Mouse (Mus musculus): ENCODE data around the gene 1700008O03Rik.

The 1700008O03Rik gene

GRCm38 (mm10) chr7:44350957-44351711, 34.5 kb downstream of the 1700008O03Rik start:
- no peak for DNase-seq (ENCODE audit: extremely low read depth, insufficient read length, low spot score)

- no peak for DNase-seq (ENCODE audit: extremely low read depth, insufficient read length, low spot score)
Measured at GRCm38 (mm10) chr7:44349043-44349442, 36.6 kb downstream of the 1700008O03Rik start.

DNA sequence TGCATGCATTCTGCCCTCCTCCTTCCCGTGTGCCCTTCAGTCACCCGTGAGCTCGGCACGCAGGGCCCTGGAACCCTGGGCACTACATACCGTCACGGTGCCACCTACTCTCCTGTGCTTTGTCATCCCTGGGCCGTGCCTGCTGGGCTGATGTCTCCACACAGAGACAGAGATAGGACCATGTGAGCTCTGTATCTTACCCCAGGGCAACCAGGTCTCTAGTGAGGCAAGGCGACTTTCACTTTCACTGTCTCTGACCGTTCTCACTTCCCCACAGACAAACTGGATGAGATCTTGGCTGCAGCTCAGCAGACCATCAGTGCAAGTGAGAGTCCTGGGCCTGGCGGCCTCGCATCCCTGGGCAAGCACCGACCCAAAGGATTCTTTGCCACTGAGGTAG, 41.0 kb downstream of the 1700008O03Rik start:
- peak; percentile 51 for DNase-seq (ENCODE audit: extremely low read depth, insufficient read length, low spot score)

DNA sequence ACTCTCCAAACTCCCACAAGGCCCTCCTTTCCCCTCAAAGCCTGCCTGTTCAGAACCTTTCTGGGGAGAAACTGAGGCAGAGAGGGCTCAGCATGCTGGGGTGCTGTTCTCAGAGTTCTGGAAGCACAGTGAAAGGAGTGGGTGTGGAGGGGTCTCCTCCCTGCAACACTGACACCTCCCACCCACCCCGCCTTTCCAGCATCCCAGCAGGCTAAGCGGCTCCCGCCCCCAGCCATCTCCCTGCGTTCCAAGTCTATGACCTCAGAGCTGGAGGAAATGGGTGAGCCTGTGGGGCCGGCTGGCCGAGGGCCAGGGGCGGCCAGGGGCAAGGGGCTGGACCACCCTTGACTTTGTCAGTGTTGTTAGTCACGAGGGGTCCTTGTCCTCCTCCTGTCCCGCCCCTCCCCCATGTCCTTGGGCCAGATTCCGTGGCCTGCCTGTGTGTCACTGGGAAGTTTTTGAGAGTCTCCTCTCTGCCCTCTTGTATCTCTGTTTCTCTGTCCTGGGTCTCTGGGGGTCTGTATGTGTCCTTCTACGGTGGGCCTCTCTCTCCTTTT, 42.1 kb downstream of the 1700008O03Rik start:
- no peak for DNase-seq (ENCODE audit: extremely low read depth, insufficient read length, low spot score)

DNA sequence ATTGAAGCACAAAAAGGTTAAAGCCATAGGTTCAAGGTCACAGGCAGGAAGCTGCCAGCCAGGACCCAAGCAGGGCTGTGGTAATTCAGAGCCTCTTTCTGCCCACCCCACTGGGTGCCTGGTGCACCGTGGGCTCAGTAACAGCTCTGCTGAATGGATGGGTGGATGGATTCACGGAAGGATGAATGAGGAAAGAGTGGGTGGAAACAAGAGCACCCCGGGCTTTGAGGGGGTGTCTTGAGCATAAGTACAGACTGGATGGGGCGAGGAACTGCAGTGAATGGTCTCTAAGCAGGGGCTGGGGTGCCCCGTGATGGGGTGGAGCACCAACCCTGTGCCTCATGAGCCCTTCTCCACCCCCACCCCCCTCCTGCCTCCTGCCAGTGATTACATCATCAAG, 43.9 kb downstream of the 1700008O03Rik start:
- no peak for DNase-seq (ENCODE audit: extremely low read depth, insufficient read length, low spot score)

DNA sequence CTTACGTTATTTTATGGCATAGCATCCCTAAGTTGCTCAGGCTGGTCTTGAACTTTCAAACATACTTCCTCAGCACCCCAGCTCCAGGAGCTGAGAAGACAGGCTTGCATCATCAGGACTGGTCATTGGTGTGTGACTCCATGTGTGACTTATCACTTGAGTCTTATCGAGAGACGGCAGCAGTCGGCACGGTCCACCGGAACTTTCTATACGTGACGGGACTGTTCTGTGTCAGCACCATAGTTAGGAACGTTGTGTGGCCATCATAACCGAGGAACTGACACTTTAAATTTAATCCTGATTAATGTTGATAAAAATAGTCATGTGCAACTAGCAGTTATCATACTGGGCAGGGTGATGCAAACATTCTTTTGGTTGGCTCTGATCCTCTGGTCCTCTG, 44.5 kb downstream of the 1700008O03Rik start:
- no peak for DNase-seq (ENCODE audit: extremely low read depth, insufficient read length, low spot score)

DNA sequence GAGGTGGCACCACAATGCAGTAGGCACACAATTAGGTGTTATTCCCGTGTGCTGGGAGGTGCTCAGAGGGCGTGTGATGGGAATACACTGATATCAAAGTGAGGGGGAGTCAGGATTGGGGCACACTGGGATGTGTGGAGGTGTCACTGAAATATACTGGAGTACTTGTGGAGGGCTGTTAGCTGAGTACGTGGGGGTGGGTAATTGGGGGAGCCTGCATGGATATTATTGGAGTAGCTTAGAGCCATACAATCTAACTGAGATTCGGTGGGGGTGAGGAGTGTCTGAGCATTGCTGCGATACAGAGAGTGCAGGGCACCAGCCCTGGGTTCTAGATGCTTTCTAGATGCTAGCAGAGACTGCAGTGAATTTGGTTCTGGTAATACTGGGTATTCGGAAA, 45.4 kb downstream of the 1700008O03Rik start:
- no peak for DNase-seq (ENCODE audit: extremely low read depth, insufficient read length, low spot score)

GRCm38 (mm10) chr7:44337121-44337849, 48.3 kb downstream of the 1700008O03Rik start:
- no peak for DNase-seq (ENCODE audit: extremely low read depth, insufficient read length, low spot score)

DNA sequence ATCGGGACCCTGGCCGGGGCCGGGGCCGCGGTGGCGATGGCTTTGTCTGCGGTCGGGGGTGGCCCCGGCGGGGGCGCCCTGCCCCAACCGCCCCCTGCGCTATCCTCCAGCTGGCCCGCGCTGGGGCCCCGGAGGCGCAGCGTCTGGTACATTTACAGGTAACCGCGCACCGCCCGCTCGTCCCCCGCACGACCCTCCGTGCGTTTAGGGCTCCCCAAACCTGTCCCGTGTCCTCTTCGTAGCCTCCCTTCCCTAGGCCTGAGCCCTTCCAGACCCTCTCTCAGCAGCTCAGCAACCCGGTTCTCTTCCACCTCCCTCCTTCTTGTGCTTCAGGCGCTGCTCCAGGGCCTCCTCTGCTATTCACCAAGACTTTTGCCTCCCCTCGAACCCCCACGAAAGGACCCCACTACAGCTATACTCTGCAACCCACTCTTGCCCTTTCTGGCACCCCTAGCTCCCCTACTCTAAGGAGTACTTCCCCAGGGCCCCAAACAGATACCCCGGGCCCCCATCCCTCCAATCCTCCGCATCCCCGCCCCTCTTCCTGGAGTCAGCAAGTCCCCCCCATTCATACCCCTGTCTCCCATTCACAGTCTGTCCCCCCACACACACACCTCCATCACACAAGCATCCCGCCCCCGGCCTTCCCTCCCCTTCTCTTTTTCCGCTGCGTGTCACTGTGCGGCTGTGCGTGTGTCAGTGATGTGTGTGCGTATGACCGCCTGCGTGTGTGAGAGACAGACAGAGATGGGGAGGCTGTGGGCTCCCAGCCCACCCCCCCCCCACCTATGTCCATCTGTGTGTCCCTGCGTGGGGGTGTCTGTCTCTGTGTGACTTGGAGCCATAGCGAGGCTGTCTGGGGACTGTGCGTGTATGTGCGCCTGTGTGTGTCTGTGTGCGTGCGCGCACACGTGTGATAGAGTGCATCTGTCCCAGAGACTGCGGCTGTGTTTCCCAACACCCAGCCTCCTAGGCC, 49.3 kb downstream of the 1700008O03Rik start:
- no peak for DNase-seq (ENCODE audit: extremely low read depth, insufficient read length, low spot score)

DNA sequence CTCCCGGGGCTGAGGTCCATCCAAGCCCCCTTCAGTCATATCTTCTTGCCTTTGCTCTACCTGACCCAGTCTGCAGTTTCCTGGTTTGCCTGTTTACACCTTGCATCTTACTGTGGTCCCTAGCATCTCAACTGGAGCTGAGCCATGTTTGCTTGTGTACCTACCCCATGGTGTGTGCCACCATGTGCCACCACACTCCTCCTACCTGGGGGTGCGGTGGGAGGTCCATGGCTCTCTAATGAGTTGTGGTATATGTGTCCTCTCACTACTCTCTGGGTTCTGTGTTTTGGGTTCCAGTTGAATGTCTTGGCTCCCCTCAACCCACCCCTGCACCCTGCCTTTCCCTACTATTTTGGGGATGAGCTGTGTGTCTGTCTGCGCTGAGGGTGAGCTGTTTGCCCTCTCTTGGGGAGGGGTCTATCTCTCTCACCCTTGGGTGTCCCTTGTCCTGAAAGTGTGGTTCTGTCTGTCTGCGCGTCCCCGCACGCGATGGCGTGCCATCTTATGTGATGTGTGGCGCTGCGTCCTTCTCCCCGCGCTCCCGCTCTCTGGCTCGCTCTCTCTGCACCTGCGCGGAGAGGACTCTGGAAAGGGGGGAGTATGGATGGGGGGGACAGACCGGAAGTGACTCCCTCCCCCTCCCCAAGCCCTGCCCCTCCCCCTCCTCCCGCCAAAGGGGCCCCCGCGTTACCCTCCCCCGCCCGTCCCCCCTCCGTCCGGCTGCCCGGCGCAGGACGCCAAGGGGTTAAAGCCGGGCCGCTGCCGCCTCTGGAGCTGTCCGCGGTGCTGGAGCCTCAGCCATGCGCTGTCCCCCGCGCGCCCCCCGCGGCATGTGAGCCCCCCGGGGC, 50.4 kb downstream of the 1700008O03Rik start:
- DNase-seq (ENCODE audit: extremely low read depth, insufficient read length, low spot score): no peak

DNA sequence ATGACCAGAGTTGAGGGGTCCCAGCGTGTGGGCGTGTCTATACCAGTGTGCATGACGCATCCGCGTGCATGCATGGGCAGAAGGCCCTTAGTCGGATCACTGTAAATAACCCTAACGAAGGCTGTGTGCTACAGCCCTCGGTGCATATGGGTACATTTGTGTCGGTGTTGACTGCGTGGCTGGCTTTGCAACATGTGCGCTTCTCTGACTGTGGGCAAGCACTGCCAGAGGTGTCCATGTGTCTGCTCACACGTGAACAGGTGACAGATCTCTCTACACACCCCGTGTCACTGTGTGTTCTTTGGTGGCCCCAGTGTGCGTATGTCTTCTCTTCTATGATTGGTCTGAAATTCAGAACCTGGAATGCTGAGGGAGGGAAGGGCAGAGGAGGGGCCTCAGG, 51.5 kb downstream of the 1700008O03Rik start:
- DNase-seq (ENCODE audit: extremely low read depth, insufficient read length, low spot score): no peak

DNA sequence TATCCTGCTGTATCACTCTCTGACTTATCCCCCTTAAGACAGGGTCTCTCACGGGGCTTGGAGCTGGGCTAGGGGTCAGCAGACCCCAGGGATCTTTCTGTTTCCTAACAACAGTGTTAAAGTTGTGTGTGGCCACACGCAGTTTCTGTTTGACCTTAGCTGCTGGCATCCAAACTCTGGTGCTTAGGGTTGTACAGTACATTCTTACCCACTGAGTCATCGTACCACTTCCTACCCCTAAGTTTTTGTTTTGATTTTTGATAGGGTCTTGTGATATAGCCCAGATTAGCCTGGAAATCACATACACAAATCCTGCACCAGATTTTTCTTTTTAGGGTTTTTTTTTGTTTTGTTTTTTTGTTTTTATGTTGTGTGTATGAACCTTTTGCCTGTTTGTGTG, 53.3 kb downstream of the 1700008O03Rik start:
- DNase-seq (ENCODE audit: extremely low read depth, insufficient read length, low spot score): peak; percentile 43

DNA sequence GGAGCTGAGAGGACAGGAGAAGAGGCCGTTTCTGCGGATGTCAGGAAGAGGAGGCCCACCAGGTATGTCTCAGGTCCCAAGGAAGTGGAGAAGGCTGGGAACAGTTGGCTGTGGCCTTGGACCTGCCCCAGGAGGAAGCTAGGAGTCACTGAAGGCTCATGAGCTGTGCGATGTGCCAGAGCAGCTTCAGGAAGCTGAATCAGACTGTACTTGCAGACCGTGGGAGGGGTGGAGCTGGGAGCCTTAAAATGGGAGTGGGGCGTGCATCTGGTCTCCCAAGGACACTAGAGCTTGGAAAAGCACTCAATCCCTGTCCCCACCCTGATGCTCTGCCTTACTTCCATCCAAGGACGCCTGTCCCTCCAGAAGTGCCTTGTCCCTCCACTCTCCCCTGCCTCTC, 59.0 kb downstream of the 1700008O03Rik start:
- DNase-seq (ENCODE audit: extremely low read depth, insufficient read length, low spot score): no peak

- no peak for DNase-seq (ENCODE audit: extremely low read depth, insufficient read length, low spot score)
Measured at GRCm38 (mm10) chr7:44322290-44322689, 63.3 kb downstream of the 1700008O03Rik start.

GRCm38 (mm10) chr7:44320886-44321285, 64.7 kb downstream of the 1700008O03Rik start:
- DNase-seq (ENCODE audit: extremely low read depth, insufficient read length, low spot score): no peak

GRCm38 (mm10) chr7:44317913-44318312, 67.7 kb downstream of the 1700008O03Rik start:
- no peak for DNase-seq (ENCODE audit: extremely low read depth, insufficient read length, low spot score)

GRCm38 (mm10) chr7:44312484-44312883, 73.1 kb downstream of the 1700008O03Rik start:
- DNase-seq (ENCODE audit: extremely low read depth, insufficient read length, low spot score): no peak

DNA sequence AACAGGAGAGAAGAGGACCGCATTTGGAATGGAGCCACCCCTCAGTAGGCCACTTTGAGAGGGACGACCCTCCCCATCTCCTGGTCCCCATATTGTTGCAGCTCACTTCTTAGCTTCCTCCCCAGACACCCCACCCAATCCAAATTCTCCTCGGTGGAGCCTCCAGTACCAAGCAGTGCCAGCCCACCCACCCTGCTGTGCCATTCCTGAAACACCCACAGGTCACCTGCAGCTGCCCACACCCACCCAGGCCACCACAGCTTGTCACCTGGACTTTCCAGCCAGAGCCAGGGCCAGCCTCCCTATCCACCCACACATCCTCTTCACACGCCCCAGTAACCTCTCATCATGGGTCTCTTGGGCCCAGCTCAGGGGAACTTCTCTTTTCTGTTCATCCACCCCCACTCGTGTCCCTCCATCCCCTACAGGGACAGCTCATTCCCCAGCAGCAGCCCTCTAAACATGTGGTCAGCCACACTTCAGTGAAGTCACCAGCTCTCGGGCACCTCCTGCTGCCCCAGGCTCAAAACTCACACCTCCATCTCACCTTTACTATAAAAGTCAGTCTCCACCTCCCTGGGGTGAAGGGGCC, 73.8 kb downstream of the 1700008O03Rik start:
- DNase-seq (ENCODE audit: extremely low read depth, insufficient read length, low spot score): no peak
